Mouse (Mus musculus): Measurements from ENCODE around the gene Ighmbp2.

GRCm38 (mm10) chr19:3267340-3267739 lies 15.5 kb downstream of the Ighmbp2 start:
- TF ChIP-seq CEBPB (IDR thresholded peaks at IDR 0.05; ENCODE audit: low read depth) (no peak), CTCF (IDR thresholded peaks at IDR 0.05; ENCODE audit: control insufficient read depth, insufficient read depth, insufficient read length) (no peak), MAX (IDR thresholded peaks at IDR 0.05) (no peak)

Data from C2C12 (cell line).